In genomic region chr17:34607997-34608396, GRCm38 (mm10) we compare ENCODE assay signal across 11 mouse cellular contexts. TPM values are rescaled to one million over a fixed set of nuclear protein-coding genes. Genes with fewer than 3 reads are reported as not detected.
A peak's percentile ranks its signal among the peaks of the same experiment; 100 is the strongest.
DNase-seq lines count a peak whose midpoint lies in the region; ATAC-seq and TF ChIP-seq lines count a peak whose summit lies in the region.
"Had no signal": no experiment of that assay in that cellular context is flagged by ENCODE, and none has a peak within 500 bp of the region (broad histone marks: within the 10 kb centered on the region; RNA-seq: fewer than 3 reads in every experiment).

No protein-coding gene starts in this region.

- H3K9me3 ChIP-seq in hindbrain, embryonic 10.5 days = no peaks in the 10 kb centered on the region
- no peaks in the 10 kb centered on the region for H3K9me3 ChIP-seq in hindbrain, embryonic 11.5 days (ENCODE audit: control insufficient read depth, low read length)
- no peaks in the 10 kb centered on the region for H3K9me3 ChIP-seq in lung, embryonic 16.5 days (ENCODE audit: control insufficient read depth, low read length)
- H3K9me3 ChIP-seq in hindbrain, embryonic 13.5 days = no peaks in the 10 kb centered on the region
- no peaks in the 10 kb centered on the region for H3K9me3 ChIP-seq in limb, embryonic 10.5 days (replicated peaks)
- H3K9me3 ChIP-seq: forebrain, embryonic 13.5 days had no signal

- H3K4me1 ChIP-seq in hindbrain, embryonic 10.5 days (replicated peaks) = peaks cover 46% of the 10 kb centered on the region
- peaks cover 12% of the 10 kb centered on the region for H3K4me1 ChIP-seq in hindbrain, embryonic 11.5 days (replicated peaks; ENCODE audit: control insufficient read depth, insufficient read depth, low read length)
- H3K4me1 ChIP-seq in lung, embryonic 16.5 days (replicated peaks; ENCODE audit: control insufficient read depth, insufficient read depth, low read length) = peaks cover 21% of the 10 kb centered on the region
- peaks cover 45% of the 10 kb centered on the region for H3K4me1 ChIP-seq in hindbrain, embryonic 13.5 days (replicated peaks)
- peaks cover 33% of the 10 kb centered on the region for H3K4me1 ChIP-seq in limb, embryonic 10.5 days
- peaks cover 28% of the 10 kb centered on the region for H3K4me1 ChIP-seq in thymus, adult 2 months (replicated peaks; ENCODE audit: control insufficient read depth, insufficient read depth, low read length)

- no peak for DNase-seq in hindbrain, embryonic 10.5 days (ENCODE audit: low spot score)
- no peak for DNase-seq in hindbrain, embryonic 11.5 days (ENCODE audit: low spot score)
- no peak for DNase-seq in lung, postnatal 36 days
- DNase-seq in limb, embryonic 10.5 days (ENCODE audit: low spot score) = no peak
- DNase-seq in thymus, adult 2 months = no peak
- DNase-seq: lung, postnatal 4 days; right cerebral cortex, adult 18-20 months had no signal

- ATAC-seq in hindbrain, embryonic 11.5 days (ENCODE audit: low FRiP score) = no peak
- ATAC-seq in lung, embryonic 16.5 days (ENCODE audit: low read depth) = no peak
- ATAC-seq in hindbrain, embryonic 13.5 days (ENCODE audit: low FRiP score) = no peak
- ATAC-seq: forebrain, embryonic 13.5 days had no signal

- no peak overlapping the region for H3K27ac ChIP-seq in hindbrain, embryonic 10.5 days
- H3K27ac ChIP-seq in hindbrain, embryonic 11.5 days (ENCODE audit: low read depth, low read length) = no peak overlapping the region
- H3K27ac ChIP-seq in lung, embryonic 16.5 days (ENCODE audit: low read length) = no peak overlapping the region
- no peak overlapping the region for H3K27ac ChIP-seq in hindbrain, embryonic 13.5 days
- no peak overlapping the region for H3K27ac ChIP-seq in limb, embryonic 10.5 days
- H3K27ac ChIP-seq in thymus, adult 2 months (ENCODE audit: control insufficient read depth, insufficient read depth, low read length) = no peak overlapping the region
- H3K27ac ChIP-seq: forebrain, embryonic 13.5 days; layer of hippocampus, adult 2 months had no signal

- TF ChIP-seq CTCF in thymus, adult 2 months (IDR thresholded peaks at IDR 0.05; ENCODE audit: borderline replicate concordance, control insufficient read depth, extremely low read depth, insufficient read depth, low read length, poor library complexity) = no peak

- no peak overlapping the region for H3K4me2 ChIP-seq in hindbrain, embryonic 11.5 days (replicated peaks; ENCODE audit: low read depth, low read length)
- H3K4me2 ChIP-seq in lung, embryonic 16.5 days (ENCODE audit: low read depth, low read length) = no peak overlapping the region
- H3K4me2 ChIP-seq in hindbrain, embryonic 13.5 days = no peak overlapping the region

- H3K27me3 ChIP-seq in hindbrain, embryonic 10.5 days (ENCODE audit: insufficient read depth, poor library complexity, severe bottlenecking) = no peaks in the 10 kb centered on the region
- no peaks in the 10 kb centered on the region for H3K27me3 ChIP-seq in hindbrain, embryonic 11.5 days (ENCODE audit: control insufficient read depth, insufficient read depth, low read length)
- no peaks in the 10 kb centered on the region for H3K27me3 ChIP-seq in lung, embryonic 16.5 days (ENCODE audit: control insufficient read depth, insufficient read depth, low read depth, low read length)
- no peaks in the 10 kb centered on the region for H3K27me3 ChIP-seq in hindbrain, embryonic 13.5 days
- H3K27me3 ChIP-seq in limb, embryonic 10.5 days (ENCODE audit: low read depth, poor library complexity, severe bottlenecking) = no peaks in the 10 kb centered on the region
- no peaks in the 10 kb centered on the region for H3K27me3 ChIP-seq in thymus, adult 2 months (ENCODE audit: control insufficient read depth, insufficient read depth, low read length)
- H3K27me3 ChIP-seq: forebrain, embryonic 13.5 days had no signal

- H3K4me3 ChIP-seq in hindbrain, embryonic 10.5 days = peak overlapping the region; percentile 100; the same call in 1 of the 2 replicates
- no peak overlapping the region for H3K4me3 ChIP-seq in hindbrain, embryonic 11.5 days (ENCODE audit: low read depth, low read length)
- no peak overlapping the region for H3K4me3 ChIP-seq in lung, embryonic 16.5 days (ENCODE audit: low read length)
- peak overlapping the region; percentile 92; the same call in 1 of the 2 replicates for H3K4me3 ChIP-seq in hindbrain, embryonic 13.5 days
- H3K4me3 ChIP-seq in limb, embryonic 10.5 days = peak overlapping the region; percentile 4; the same call in 1 of the 2 replicates
- H3K4me3 ChIP-seq in thymus, adult 2 months (ENCODE audit: control insufficient read depth, insufficient read depth, low read length) = no peak overlapping the region

- WGBS in hindbrain, embryonic 10.5 days = 89% methylated on average over 7 of the region's 7 CpGs
- WGBS in hindbrain, embryonic 11.5 days = 90% methylated on average over 7 of the region's 7 CpGs
- WGBS in lung, embryonic 16.5 days = 73% methylated on average over 7 of the region's 7 CpGs
- WGBS in hindbrain, embryonic 13.5 days = 91% methylated on average over 7 of the region's 7 CpGs
- WGBS in limb, embryonic 10.5 days = 86% methylated on average over 7 of the region's 7 CpGs
- WGBS in thymus, adult 2 months = 89% methylated on average over 7 of the region's 7 CpGs

- no peak overlapping the region for H3K9ac ChIP-seq in hindbrain, embryonic 11.5 days (ENCODE audit: low read depth, low read length)
- H3K9ac ChIP-seq in lung, embryonic 16.5 days (ENCODE audit: low read length) = 0 out of 2 replicates have a peak overlapping the region, but pooled peaks have one; percentile 3
- H3K9ac ChIP-seq in hindbrain, embryonic 13.5 days = peak overlapping the region; percentile 56; the same call in 1 of the 2 replicates

- TF ChIP-seq POLR2A in thymus, adult 2 months (IDR thresholded peaks at IDR 0.05; ENCODE audit: control insufficient read depth, extremely low read depth, insufficient read depth, low read length, poor library complexity) = no peak

- H3K36me3 ChIP-seq in hindbrain, embryonic 10.5 days = peaks cover 51% of the 10 kb centered on the region
- H3K36me3 ChIP-seq in hindbrain, embryonic 11.5 days (ENCODE audit: control insufficient read depth, insufficient read depth, low read length) = 0 out of 2 replicates have a peak, but pooled peaks cover 4% of the 10 kb centered on the region
- peaks cover 12% of the 10 kb centered on the region for H3K36me3 ChIP-seq in lung, embryonic 16.5 days (ENCODE audit: control insufficient read depth, insufficient read depth, low read length)
- H3K36me3 ChIP-seq in hindbrain, embryonic 13.5 days = peaks cover 32% of the 10 kb centered on the region
- peaks cover 49% of the 10 kb centered on the region for H3K36me3 ChIP-seq in limb, embryonic 10.5 days
- peaks cover 12% of the 10 kb centered on the region for H3K36me3 ChIP-seq in thymus, adult 2 months (ENCODE audit: control insufficient read depth, insufficient read depth, low read length)

RNA-seq across cellular contexts. Expression of gene Agpat1, which starts 3.9 kb away (rescaled TPM):
- polyA plus RNA-seq in hindbrain, embryonic 10.5 days (2016; fragmentation: Nextera tagmentation; extraction: Ambion mirVana) = 68.1 and 104 TPM in 2 replicates
- 73.8 and 81.2 TPM in 2 replicates for polyA plus RNA-seq in hindbrain, embryonic 11.5 days (2014; fragmentation: Nextera tagmentation; extraction: Ambion mirVana)
- polyA plus RNA-seq in lung, embryonic 16.5 days (2015; fragmentation: Nextera tagmentation; extraction: Ambion mirVana) = 52.1 and 56.0 TPM in 2 replicates
- 97.8 and 99.1 TPM in 2 replicates for polyA plus RNA-seq in hindbrain, embryonic 13.5 days (2015; fragmentation: Nextera tagmentation; extraction: Ambion mirVana)
- polyA plus RNA-seq in limb, embryonic 10.5 days (2016; fragmentation: Nextera tagmentation; extraction: Ambion mirVana) = 51.0 and 55.6 TPM in 2 replicates
- polyA plus RNA-seq in thymus, adult 2 months (2012; rRNA removed) = 316 and 350 TPM in 2 replicates

RNA-seq across cellular contexts. Expression of gene Rnf5, which starts 4.5 kb away (rescaled TPM):
- 202 and 223 TPM in 2 replicates for polyA plus RNA-seq in hindbrain, embryonic 10.5 days (2016; fragmentation: Nextera tagmentation; extraction: Ambion mirVana)
- polyA plus RNA-seq in hindbrain, embryonic 11.5 days (2014; fragmentation: Nextera tagmentation; extraction: Ambion mirVana) = 175 and 182 TPM in 2 replicates
- polyA plus RNA-seq in lung, embryonic 16.5 days (2015; fragmentation: Nextera tagmentation; extraction: Ambion mirVana) = 128 and 129 TPM in 2 replicates
- 299 and 301 TPM in 2 replicates for polyA plus RNA-seq in hindbrain, embryonic 13.5 days (2015; fragmentation: Nextera tagmentation; extraction: Ambion mirVana)
- polyA plus RNA-seq in limb, embryonic 10.5 days (2016; fragmentation: Nextera tagmentation; extraction: Ambion mirVana) = 149 and 162 TPM in 2 replicates
- 140 and 175 TPM in 2 replicates for polyA plus RNA-seq in thymus, adult 2 months (2012; rRNA removed)

RNA-seq across cellular contexts. Expression of gene Egfl8, which starts 7.8 kb away (rescaled TPM):
- polyA plus RNA-seq in hindbrain, embryonic 10.5 days (2016; fragmentation: Nextera tagmentation; extraction: Ambion mirVana) = 6.0 and 6.1 TPM in 2 replicates
- 4.4 and 4.7 TPM in 2 replicates for polyA plus RNA-seq in hindbrain, embryonic 11.5 days (2014; fragmentation: Nextera tagmentation; extraction: Ambion mirVana)
- polyA plus RNA-seq in lung, embryonic 16.5 days (2015; fragmentation: Nextera tagmentation; extraction: Ambion mirVana) = 3.8 and 4.7 TPM in 2 replicates
- 11.7 and 12.9 TPM in 2 replicates for polyA plus RNA-seq in hindbrain, embryonic 13.5 days (2015; fragmentation: Nextera tagmentation; extraction: Ambion mirVana)
- 1.9 and 2.2 TPM in 2 replicates for polyA plus RNA-seq in limb, embryonic 10.5 days (2016; fragmentation: Nextera tagmentation; extraction: Ambion mirVana)
- polyA plus RNA-seq in thymus, adult 2 months (2012; rRNA removed) = 13.0 and 16.0 TPM in 2 replicates

RNA-seq across cellular contexts. Expression of gene Ager, which starts 10.3 kb away (rescaled TPM):
- 2.0 and 2.7 TPM in 2 replicates for polyA plus RNA-seq in hindbrain, embryonic 10.5 days (2016; fragmentation: Nextera tagmentation; extraction: Ambion mirVana)
- 1.7 and 2.2 TPM in 2 replicates for polyA plus RNA-seq in hindbrain, embryonic 11.5 days (2014; fragmentation: Nextera tagmentation; extraction: Ambion mirVana)
- 379 and 478 TPM in 2 replicates for polyA plus RNA-seq in lung, embryonic 16.5 days (2015; fragmentation: Nextera tagmentation; extraction: Ambion mirVana)
- 1.9 and 2.1 TPM in 2 replicates for polyA plus RNA-seq in hindbrain, embryonic 13.5 days (2015; fragmentation: Nextera tagmentation; extraction: Ambion mirVana)
- 2.6 and 3.6 TPM in 2 replicates for polyA plus RNA-seq in limb, embryonic 10.5 days (2016; fragmentation: Nextera tagmentation; extraction: Ambion mirVana)
- polyA plus RNA-seq in thymus, adult 2 months (2012; rRNA removed) = 13.4 and 18.8 TPM in 2 replicates

RNA-seq across cellular contexts. Expression of gene Pbx2, which starts 16.9 kb away (rescaled TPM):
- polyA plus RNA-seq in hindbrain, embryonic 10.5 days (2016; fragmentation: Nextera tagmentation; extraction: Ambion mirVana) = 17.7 and 17.8 TPM in 2 replicates
- polyA plus RNA-seq in hindbrain, embryonic 11.5 days (2014; fragmentation: Nextera tagmentation; extraction: Ambion mirVana) = 16.6 and 17.3 TPM in 2 replicates
- 8.5 and 11.4 TPM in 2 replicates for polyA plus RNA-seq in lung, embryonic 16.5 days (2015; fragmentation: Nextera tagmentation; extraction: Ambion mirVana)
- polyA plus RNA-seq in hindbrain, embryonic 13.5 days (2015; fragmentation: Nextera tagmentation; extraction: Ambion mirVana) = 8.9 and 10.6 TPM in 2 replicates
- polyA plus RNA-seq in limb, embryonic 10.5 days (2016; fragmentation: Nextera tagmentation; extraction: Ambion mirVana) = 19.9 and 22.5 TPM in 2 replicates
- 144 and 146 TPM in 2 replicates for polyA plus RNA-seq in thymus, adult 2 months (2012; rRNA removed)

Comparison
In these comparisons a context has a peak if more than half of its experiments do, and no peak if none do; other contexts are left out.
1. H3K4me3 ChIP-seq: peak in hindbrain, embryonic 10.5 days (single experiment), hindbrain, embryonic 13.5 days (single experiment) and limb, embryonic 10.5 days (single experiment); none in hindbrain, embryonic 11.5 days (single experiment), lung, embryonic 16.5 days (single experiment) and thymus, adult 2 months (single experiment).